Mouse (Mus musculus) intestine, embryonic 14.5 days (tissue): ENCODE measurements around the gene Foxn3. TPM values are rescaled to one million over a fixed set of nuclear protein-coding genes. Genes with fewer than 3 reads are reported as not detected.

Experiments
- ATAC-seq: fragments of 200-750 bp; cut with Nextera tagmentation; replicated peaks from 2 replicates; pipeline ENCODE4 v1.8.0; 2017; ENCODE audit warnings: low read depth, moderate number of reproducible peaks, moderate TSS enrichment, moderate library complexity; ENCODE audit not compliant: low FRiP score, low TSS enrichment
- DNase-seq: peaks from one replicate; pipeline ENCODE4 v3.0.0-alpha.2; 2018; ENCODE audit warnings: low spot score
- H3K27ac ChIP-seq: fragments of 300-500 bp; sonication (generic); 2 replicates; pipeline ENCODE4 v1.5.1; 2014; ENCODE audit warnings: low read depth, mild to moderate bottlenecking, control low read depth
- H3K27me3 ChIP-seq: fragments of 300-500 bp; sonication (generic); replicated peaks from 2 replicates; pipeline ENCODE4 v1.6.1; 2014; ENCODE audit warnings: low read length, control low read depth; ENCODE audit not compliant: control insufficient read depth, insufficient read depth
- H3K36me3 ChIP-seq: fragments of 300-500 bp; sonication (generic); 2 replicates; pipeline ENCODE4 v1.6.1; 2014; ENCODE audit warnings: low read length, control low read depth; ENCODE audit not compliant: control insufficient read depth, insufficient read depth
- H3K4me1 ChIP-seq: fragments of 300-500 bp; sonication (generic); replicated peaks from 2 replicates; pipeline ENCODE4 v1.6.1; 2014; ENCODE audit warnings: low read length, control low read depth, mixed read lengths; ENCODE audit not compliant: control insufficient read depth, insufficient read depth
- H3K4me2 ChIP-seq: fragments of 300-500 bp; sonication (generic); 2 replicates; pipeline ENCODE4 v1.6.1; 2014; ENCODE audit warnings: low read length
- H3K4me3 ChIP-seq: fragments of 300-500 bp; sonication (generic); 2 replicates; pipeline ENCODE4 v1.5.1; 2014; ENCODE audit warnings: low read depth, low read length, control low read depth, mixed read lengths
- H3K9ac ChIP-seq: fragments of 300-500 bp; sonication (generic); 2 replicates; pipeline ENCODE4 v1.6.1; 2014; ENCODE audit warnings: mild to moderate bottlenecking, low read length
- H3K9me3 ChIP-seq: fragments of 300-500 bp; sonication (generic); 2 replicates; pipeline ENCODE4 v1.6.1; 2016; ENCODE audit warnings: low read length, control low read depth; ENCODE audit not compliant: control insufficient read depth
- WGBS: fragments of 180-500 bp; shearing (Covaris S2); extraction: QIAGEN DNeasy Blood & Tissue Kit; methylation state at CpG from one replicate; pipeline ENCODE4 v1.1.7; 2014; 5-methylcytosine and 5-hydroxymethylcytosine counted together
- polyA plus RNA-seq: library from polyadenylated mRNA; unstranded; fragments of >200 nt; fragmentation: Nextera tagmentation; extraction: Ambion mirVana; gene quantifications from 2 replicates; pipeline ENCODE4 v1.2.1, GENCODE M21; 2014

Gene Foxn3
- polyA plus RNA-seq, 1 experiment from 2014 or later = 74.3 TPM

GRCm38 (mm10) chr12:99356660-99357059 lies 206.7 kb downstream of the Foxn3 start:
- WGBS = 80% methylated on average over 8 of the region's 8 CpGs
- ATAC-seq (no peak), DNase-seq (no peak)
- H3K4me3 ChIP-seq = no peak overlapping the region
- H3K27ac ChIP-seq = no peak overlapping the region
- no peaks in the 10 kb centered on the region for H3K27me3 ChIP-seq
- no peaks in the 10 kb centered on the region for H3K9me3 ChIP-seq
- H3K9ac ChIP-seq = no peak overlapping the region
- no peak overlapping the region for H3K4me2 ChIP-seq
- no peaks in the 10 kb centered on the region for H3K36me3 ChIP-seq
- H3K4me1 ChIP-seq = peaks cover 16% of the 10 kb centered on the region; the same call in 1 of the 2 replicates

- Histone ChIP-seq H3K9ac (no peak overlapping the region), H3K9me3 (no peaks in the 10 kb centered on the region), H3K4me3 (no peak overlapping the region), H3K27me3 (no peaks in the 10 kb centered on the region), H3K27ac (no peak overlapping the region), H3K4me1 (peaks cover 27% of the 10 kb centered on the region), H3K36me3 (no peaks in the 10 kb centered on the region), H3K4me2 (no peak overlapping the region)
- DNase-seq (no peak), ATAC-seq (no peak)
- 88% methylated on average over 11 of the region's 11 CpGs for WGBS
Observed at GRCm38 (mm10) chr12:99353692-99354091, 209.7 kb downstream of the Foxn3 start.

- no peaks in the 10 kb centered on the region for H3K27me3 ChIP-seq
- H3K9me3 ChIP-seq = no peaks in the 10 kb centered on the region
- no peak for ATAC-seq
- no peak overlapping the region for H3K27ac ChIP-seq
- no peak overlapping the region for H3K9ac ChIP-seq
- peaks cover 33% of the 10 kb centered on the region for H3K4me1 ChIP-seq
- WGBS = 65% methylated on average over 6 of the region's 6 CpGs
- H3K36me3 ChIP-seq = no peaks in the 10 kb centered on the region
- H3K4me2 ChIP-seq = no peak overlapping the region
- H3K4me3 ChIP-seq = no peak overlapping the region
- DNase-seq = no peak
Observed at GRCm38 (mm10) chr12:99352583-99352982, 210.8 kb downstream of the Foxn3 start.

DNA sequence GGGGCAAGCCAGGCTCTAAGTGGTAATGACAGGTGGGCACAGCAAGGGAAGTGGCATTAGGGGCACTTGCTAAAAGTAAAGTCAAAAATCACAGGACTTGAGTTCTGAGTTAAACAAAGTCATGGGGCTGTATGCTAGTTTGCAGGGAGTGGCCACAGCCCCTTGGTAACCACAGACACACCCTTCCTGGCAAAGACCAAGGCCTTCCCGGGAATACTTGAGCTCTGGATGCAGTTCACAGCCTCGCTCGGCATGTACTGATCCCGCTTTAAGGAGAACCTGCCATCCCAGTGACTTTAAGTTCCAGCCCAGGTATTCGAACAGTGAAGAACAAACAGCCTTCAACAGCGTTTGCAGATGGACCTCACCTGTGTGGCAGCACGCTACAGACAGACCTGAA lies 211.2 kb downstream of the Foxn3 start:
- Histone ChIP-seq H3K27ac (no peak overlapping the region), H3K9me3 (no peaks in the 10 kb centered on the region), H3K4me3 (no peak overlapping the region), H3K4me2 (no peak overlapping the region), H3K36me3 (no peaks in the 10 kb centered on the region), H3K27me3 (no peaks in the 10 kb centered on the region), H3K4me1 (peaks cover 33% of the 10 kb centered on the region), H3K9ac (no peak overlapping the region)
- 53% methylated on average over 7 of the region's 7 CpGs for WGBS
- DNase-seq (no peak), ATAC-seq (peak; percentile 68)

DNA sequence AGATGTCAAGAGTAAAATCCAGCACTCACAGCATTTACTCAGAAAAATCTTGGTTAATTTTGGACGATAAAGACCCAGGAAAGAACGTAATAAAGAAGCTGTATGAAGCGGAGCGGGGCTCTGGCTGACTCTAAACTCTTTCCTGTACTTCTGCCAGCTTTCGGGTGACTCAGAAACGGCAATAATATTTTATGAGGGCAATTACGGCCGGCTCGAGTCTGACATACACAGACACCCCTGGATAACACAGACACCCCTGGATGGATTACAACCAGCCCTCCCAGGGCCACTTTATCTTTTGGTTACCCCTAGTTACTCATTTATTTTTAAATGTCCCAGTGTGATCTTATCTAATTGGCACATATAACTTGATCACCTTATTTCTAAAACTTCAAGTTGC lies 211.7 kb downstream of the Foxn3 start:
- no peak overlapping the region for H3K4me2 ChIP-seq
- no peak overlapping the region for H3K27ac ChIP-seq

DNA sequence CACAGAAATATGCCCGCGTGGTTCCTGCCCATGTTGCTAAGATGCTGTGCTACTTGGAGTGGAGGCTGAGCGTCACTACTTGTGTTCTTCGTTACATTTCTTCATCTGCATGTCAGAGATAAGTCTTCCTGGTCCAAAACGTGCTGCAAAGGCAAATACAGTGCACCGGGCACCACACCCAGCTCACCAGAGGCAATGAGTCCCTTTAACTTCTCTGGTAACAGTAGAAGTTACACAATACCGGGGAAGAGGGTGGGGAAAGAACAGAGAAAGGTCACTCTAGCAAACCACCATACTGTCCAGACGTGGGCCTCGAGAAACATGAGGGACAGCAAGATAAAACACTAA lies 213.8 kb downstream of the Foxn3 start:
- Histone ChIP-seq H3K9me3 (no peaks in the 10 kb centered on the region), H3K4me2 (no peak overlapping the region), H3K27ac (no peak overlapping the region), H3K27me3 (no peaks in the 10 kb centered on the region), H3K36me3 (no peaks in the 10 kb centered on the region), H3K9ac (no peak overlapping the region), H3K4me3 (no peak overlapping the region), H3K4me1 (peaks cover 37% of the 10 kb centered on the region)
- ATAC-seq (no peak), DNase-seq (no peak)
- 63% methylated on average over 9 of the region's 9 CpGs for WGBS

More for the DNA sequence above, 211.7 kb downstream of the Foxn3 start:
- Histone ChIP-seq H3K36me3 (no peaks in the 10 kb centered on the region), H3K9ac (no peak overlapping the region), H3K27me3 (no peaks in the 10 kb centered on the region), H3K4me1 (peaks cover 33% of the 10 kb centered on the region), H3K9me3 (no peaks in the 10 kb centered on the region), H3K4me3 (no peak overlapping the region)
- no peak for DNase-seq
- 25% methylated on average over 9 of the region's 9 CpGs for WGBS
- ATAC-seq = peak; percentile 79

DNA sequence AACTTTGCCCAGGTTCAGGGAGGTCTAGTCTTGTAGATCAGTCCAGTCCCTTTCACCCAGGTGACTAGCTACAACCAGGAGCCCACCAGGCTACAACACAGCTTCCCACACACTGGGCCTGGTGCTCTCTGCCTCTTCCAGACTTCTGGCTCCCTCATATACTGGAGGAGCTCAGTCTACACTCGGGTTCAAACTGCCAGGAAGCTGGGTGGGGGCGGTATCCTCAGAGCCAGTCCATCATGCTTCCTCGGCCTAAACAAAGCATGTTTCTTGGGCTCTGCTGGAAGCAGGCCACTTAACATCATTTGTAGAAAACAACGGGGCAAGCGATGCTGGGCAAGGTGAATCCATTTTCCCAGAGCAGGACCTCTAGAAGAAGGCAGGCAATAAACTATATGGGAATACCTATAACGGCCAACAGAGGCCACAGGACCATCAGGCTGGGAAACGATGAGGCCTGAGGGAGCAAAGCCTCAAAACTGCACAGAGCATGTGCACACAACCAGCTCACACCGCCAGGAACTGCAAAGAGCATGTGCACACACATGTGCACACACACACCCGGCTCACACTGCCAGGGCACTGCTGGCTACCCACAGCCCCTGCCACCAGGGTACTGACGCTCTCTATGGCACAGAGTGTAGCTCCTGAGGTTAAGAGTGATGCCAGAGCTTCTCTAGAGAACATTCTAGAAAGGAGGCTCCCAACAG lies 214.3 kb downstream of the Foxn3 start:
- H3K9ac ChIP-seq = no peak overlapping the region
- H3K9me3 ChIP-seq = no peaks in the 10 kb centered on the region
- no peak overlapping the region for H3K4me2 ChIP-seq
- ATAC-seq = no peak
- DNase-seq = no peak
- H3K27me3 ChIP-seq = no peaks in the 10 kb centered on the region
- 57% methylated on average over 10 of the region's 10 CpGs for WGBS
- H3K4me3 ChIP-seq = no peak overlapping the region
- no peaks in the 10 kb centered on the region for H3K36me3 ChIP-seq
- H3K4me1 ChIP-seq = peaks cover 37% of the 10 kb centered on the region
- H3K27ac ChIP-seq = peak overlapping the region; percentile 40; the same call in 1 of the 2 replicates

DNA sequence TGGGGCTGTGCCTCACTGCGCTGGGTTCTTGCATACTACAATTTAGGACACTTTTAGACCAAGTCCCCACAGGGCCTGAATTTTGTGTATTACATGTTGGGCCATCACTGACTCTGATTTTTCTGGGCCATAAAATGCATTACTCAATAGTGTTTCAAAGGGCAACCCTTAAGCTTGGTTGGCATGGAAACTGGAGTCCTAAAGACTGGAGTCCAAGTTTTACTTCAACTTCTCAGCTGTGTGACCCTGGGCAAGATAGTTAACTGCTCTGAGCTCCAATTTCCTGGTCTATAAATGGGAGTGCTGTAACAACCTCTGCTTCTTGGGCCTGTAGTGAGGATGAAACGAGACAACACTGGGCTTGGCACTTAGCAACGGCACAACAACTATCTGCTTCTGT lies 215.9 kb downstream of the Foxn3 start:
- Histone ChIP-seq H3K27me3 (no peaks in the 10 kb centered on the region), H3K4me2 (no peak overlapping the region), H3K36me3 (no peaks in the 10 kb centered on the region), H3K9ac (no peak overlapping the region), H3K9me3 (no peaks in the 10 kb centered on the region), H3K4me3 (no peak overlapping the region), H3K4me1 (peaks cover 33% of the 10 kb centered on the region), H3K27ac (no peak overlapping the region)
- ATAC-seq (no peak; the same call in 1 of the 2 replicates), DNase-seq (no peak)
- 56% methylated on average over 3 of the region's 3 CpGs for WGBS

DNA sequence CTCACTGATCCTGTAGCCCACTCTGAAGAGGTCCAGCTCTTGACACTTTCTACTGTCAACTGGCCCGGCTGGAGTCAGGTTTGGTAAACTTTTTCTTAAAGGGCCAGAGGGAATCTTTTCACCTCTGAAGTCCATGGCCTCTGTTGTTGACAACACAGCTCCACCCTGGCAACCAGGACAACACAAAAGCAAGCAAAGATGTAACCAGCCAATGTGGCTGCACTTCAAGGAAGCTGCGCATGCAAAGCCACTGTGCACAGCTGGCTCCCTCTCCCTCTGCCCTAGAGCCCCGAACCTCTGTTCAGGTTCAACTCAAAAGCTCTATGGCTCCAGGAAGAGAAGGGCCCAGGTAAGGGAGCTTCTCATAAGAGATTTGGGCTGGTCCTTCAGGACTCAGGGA lies 216.4 kb downstream of the Foxn3 start:
- H3K4me2 ChIP-seq = no peak overlapping the region
- peaks cover 32% of the 10 kb centered on the region for H3K4me1 ChIP-seq
- H3K36me3 ChIP-seq = no peaks in the 10 kb centered on the region
- H3K9me3 ChIP-seq = no peaks in the 10 kb centered on the region
- ATAC-seq (no peak), DNase-seq (no peak)
- no peaks in the 10 kb centered on the region for H3K27me3 ChIP-seq
- H3K27ac ChIP-seq = no peak overlapping the region
- no peak overlapping the region for H3K4me3 ChIP-seq
- WGBS = 77% methylated on average over 3 of the region's 3 CpGs
- no peak overlapping the region for H3K9ac ChIP-seq
